Mouse (Mus musculus) CH12.LX (cell line): Measurements from ENCODE around the gene Zbtb8os. TPM values are rescaled to one million over a fixed set of nuclear protein-coding genes. Genes with fewer than 3 reads are reported as not detected.

Experiments
- DNase-seq: peaks from one replicate; pipeline ENCODE4 v3.0.0-alpha.2; 2013; ENCODE audit errors: extremely low read depth
- H3K27ac ChIP-seq: 2 replicates; pipeline ENCODE4 v1.5.1; 2012; ENCODE audit warnings: low read depth, mild to moderate bottlenecking, control low read depth, moderate library complexity; ENCODE audit not compliant: insufficient read depth
- H3K27me3 ChIP-seq: replicated peaks from 2 replicates; pipeline ENCODE3; 2012; ENCODE audit warnings: inconsistent platforms
- H3K36me3 ChIP-seq, 2 experiments: replicated peaks in 1 of 2; 2 replicates each; pipeline versions ENCODE3 to v1.6.1; 2012; ENCODE audit warnings: inconsistent platforms in 1 of 2, low read length in 1 of 2, mild to moderate bottlenecking in 1 of 2, mixed read lengths in 1 of 2, moderate library complexity in 1 of 2; ENCODE audit not compliant: control insufficient read depth in 1 of 2, insufficient read depth in 1 of 2
- H3K4me1 ChIP-seq, 2 experiments: 2 replicates each; pipeline ENCODE4 v1.6.1; 2012; ENCODE audit warnings: inconsistent platforms in 1 of 2, moderate library complexity in 1 of 2; ENCODE audit not compliant: insufficient read depth in 2 of 2, control insufficient read depth in 1 of 2
- H3K4me2 ChIP-seq: 2 replicates; pipeline ENCODE4 v1.6.1; 2012; ENCODE audit warnings: low read depth, mild to moderate bottlenecking, control low read depth; ENCODE audit not compliant: poor library complexity, insufficient read depth, severe bottlenecking
- H3K4me3 ChIP-seq, 3 experiments: fragments of 150-350 bp in 1 of 3; sonication (generic) in 1 of 3; replicated peaks in 1 of 3; 2 replicates each; pipeline versions ENCODE3 to v1.5.1; 2011 to 2012; ENCODE audit warnings: low read depth in 2 of 3, low read length in 2 of 3, mild to moderate bottlenecking in 2 of 3, moderate library complexity in 2 of 3, control low read depth in 1 of 3, improper control_type of control experiment in 1 of 3, inconsistent platforms in 1 of 3, mixed read lengths in 1 of 3; ENCODE audit not compliant: poor library complexity in 1 of 3
- H3K79me2 ChIP-seq: replicated peaks from 2 replicates; pipeline ENCODE4 v1.6.1; 2012; ENCODE audit warnings: mild to moderate bottlenecking, moderate library complexity; ENCODE audit not compliant: control insufficient read depth, poor library complexity, insufficient read depth, severe bottlenecking; ENCODE audit errors: extremely low read depth
- H3K9ac ChIP-seq: 2 replicates; pipeline ENCODE4 v1.6.1; 2012; ENCODE audit warnings: low read depth, mild to moderate bottlenecking, control low read depth, moderate library complexity; ENCODE audit not compliant: insufficient read depth
- H3K9me3 ChIP-seq: replicated peaks from 2 replicates; pipeline ENCODE3; 2012; ENCODE audit warnings: low read length, inconsistent platforms, mixed read lengths
- CHD2 ChIP-seq: IDR thresholded peaks from 2 replicates; pipeline ENCODE4 v1.6.1; 2011; ENCODE audit warnings: low read length, improper control_type of control experiment
- E2F4 ChIP-seq: IDR thresholded peaks from 2 replicates; pipeline ENCODE4 v1.6.1; 2011; ENCODE audit warnings: low read depth, low read length, improper control_type of control experiment; ENCODE audit not compliant: insufficient replicate concordance
- GABPA ChIP-seq: IDR thresholded peaks from 2 replicates; pipeline ENCODE4 v1.6.1; 2012; ENCODE audit warnings: low read depth, low read length, improper control_type of control experiment, inconsistent platforms; ENCODE audit not compliant: insufficient replicate concordance
- IRF4 ChIP-seq: IDR thresholded peaks from 2 replicates; pipeline ENCODE4 v1.6.1; 2014; ENCODE audit warnings: low read depth, mild to moderate bottlenecking, inconsistent platforms, low read length, improper control_type of control experiment
- KAT2A ChIP-seq: IDR thresholded peaks from 2 replicates; pipeline ENCODE4 v1.6.1; 2012; ENCODE audit warnings: low read length, improper control_type of control experiment, inconsistent platforms; ENCODE audit not compliant: insufficient replicate concordance
- MAFK ChIP-seq: IDR thresholded peaks from 2 replicates; pipeline ENCODE4 v1.6.1; 2011; ENCODE audit warnings: low read length, improper control_type of control experiment; ENCODE audit not compliant: insufficient replicate concordance
- MAX ChIP-seq: IDR thresholded peaks from 2 replicates; pipeline ENCODE4 v1.6.1; 2011; ENCODE audit warnings: low read length, improper control_type of control experiment
- MAZ ChIP-seq: IDR thresholded peaks from 2 replicates; pipeline ENCODE4 v1.6.1; 2012; ENCODE audit warnings: low read depth, mild to moderate bottlenecking, inconsistent platforms, low read length, improper control_type of control experiment, moderate library complexity
- MEF2A ChIP-seq: IDR thresholded peaks from 2 replicates; pipeline ENCODE4 v1.6.1; 2014; ENCODE audit warnings: low read depth, mild to moderate bottlenecking, inconsistent platforms, low read length, improper control_type of control experiment, borderline replicate concordance
- MXI1 ChIP-seq: IDR thresholded peaks from 2 replicates; pipeline ENCODE4 v1.6.1; 2011; ENCODE audit warnings: mild to moderate bottlenecking, low read depth, low read length, improper control_type of control experiment
- MYC ChIP-seq: IDR thresholded peaks from 2 replicates; pipeline ENCODE4 v1.6.1; 2011; ENCODE audit warnings: low read depth, mild to moderate bottlenecking, improper control_type of control experiment, low read length
- NRF1 ChIP-seq: IDR thresholded peaks from 2 replicates; pipeline ENCODE4 v1.6.1; 2014; ENCODE audit warnings: low read depth, mild to moderate bottlenecking, inconsistent platforms, low read length, improper control_type of control experiment, moderate library complexity
- RAD21 ChIP-seq: IDR thresholded peaks from 2 replicates; pipeline ENCODE4 v1.6.1; 2011; ENCODE audit warnings: low read depth, mild to moderate bottlenecking, low read length, improper control_type of control experiment, moderate library complexity
- SIN3A ChIP-seq: IDR thresholded peaks from 2 replicates; pipeline ENCODE4 v1.6.1; 2012; ENCODE audit warnings: low read length, improper control_type of control experiment, inconsistent platforms
- UBTF ChIP-seq: IDR thresholded peaks from 2 replicates; pipeline ENCODE4 v1.6.1; 2012; ENCODE audit warnings: low read depth, mild to moderate bottlenecking, inconsistent platforms, low read length, improper control_type of control experiment, moderate library complexity
- USF1 ChIP-seq: IDR thresholded peaks from 2 replicates; pipeline ENCODE4 v1.6.1; 2014; ENCODE audit warnings: low read depth, mild to moderate bottlenecking, inconsistent platforms, low read length, improper control_type of control experiment
- dilution Hi-C: fragments of 300-500 bp; cut with MboI; formaldehyde crosslinking; loops from 2 replicates; pipeline ENCODE4 v1.14.3; 2020; ENCODE audit warnings: low sequenced_read_pairs; ENCODE audit not compliant: extremely low pct_unique_long_range_greater_than_20kb, extremely low pct_ligation_motif_present
- in situ Hi-C: fragments of 300-500 bp; cut with MboI; formaldehyde crosslinking; loops from 3 replicates; pipeline ENCODE4 v1.14.3; 2019; ENCODE audit warnings: low sequenced_read_pairs, low pct_ligation_motif_present, low pct_unique_long_range_greater_than_20kb, mixed read lengths
- polyA plus RNA-seq: library from polyadenylated mRNA; unstranded; fragments of >175 nt; gene quantifications from 2 replicates; pipeline ENCODE4 v1.2.1, GENCODE M21; 2012; ENCODE audit warnings: low read depth; ENCODE audit not compliant: insufficient read length
- total RNA-seq, 2 experiments: library from RNA; depleted of rRNA; stranded (reverse); fragments of 300-350 nt in 1 of 2; fragments of >200 nt in 1 of 2; gene quantifications; 2 replicates each; pipeline ENCODE4 v1.2.3; 2012 to 2014

Gene Zbtb8os
- total and polyA plus RNA-seq, 3 experiments: 104 to 135 (median 134) TPM

DNA sequence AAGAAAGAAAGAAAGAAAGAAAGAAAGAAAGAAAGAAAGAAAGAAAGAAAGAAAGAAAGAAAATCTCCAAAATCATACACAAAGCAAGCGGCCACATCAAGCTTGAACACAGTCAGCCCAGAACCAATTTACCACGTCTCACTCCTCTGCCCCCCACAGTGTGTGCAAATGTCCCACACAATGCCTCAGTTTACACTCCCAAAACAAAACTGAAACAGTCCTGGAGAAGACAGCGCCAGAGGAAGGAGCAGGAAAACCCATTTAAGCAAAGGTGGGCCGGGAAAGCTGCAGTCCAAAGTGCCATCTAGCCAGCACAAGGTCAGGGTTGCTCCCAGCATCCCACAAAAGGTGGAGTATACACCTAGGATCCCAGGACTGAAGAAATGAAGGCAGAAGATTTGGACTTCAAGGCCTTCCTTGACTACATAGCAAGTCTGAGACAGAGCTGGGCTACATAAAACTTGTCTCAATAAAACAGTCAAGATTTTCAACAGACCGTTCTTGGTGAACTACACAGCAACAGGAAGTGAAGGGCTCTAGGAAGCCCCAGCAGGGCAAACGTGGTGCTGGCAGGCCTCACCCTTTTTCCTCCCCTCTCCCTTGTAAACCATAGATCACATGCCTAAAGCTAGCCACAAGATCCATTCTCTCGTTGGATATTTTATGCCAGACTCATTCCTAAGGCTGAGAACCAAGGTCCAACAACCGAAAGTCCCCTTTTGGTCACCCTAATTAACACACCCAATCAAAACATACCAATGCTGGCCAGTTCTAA, 37.9 kb downstream of the Zbtb8os start:
- in situ Hi-C loops: loop anchor here (25.0 kb wide), 1 partner anchor 239 kb away; the partner anchor contains the start of genes Ccdc28b, Dcdc2b, Eif3i and Iqcc
- Histone ChIP-seq H3K27ac (no peak overlapping the region), H3K9ac (no peak overlapping the region)

DNA sequence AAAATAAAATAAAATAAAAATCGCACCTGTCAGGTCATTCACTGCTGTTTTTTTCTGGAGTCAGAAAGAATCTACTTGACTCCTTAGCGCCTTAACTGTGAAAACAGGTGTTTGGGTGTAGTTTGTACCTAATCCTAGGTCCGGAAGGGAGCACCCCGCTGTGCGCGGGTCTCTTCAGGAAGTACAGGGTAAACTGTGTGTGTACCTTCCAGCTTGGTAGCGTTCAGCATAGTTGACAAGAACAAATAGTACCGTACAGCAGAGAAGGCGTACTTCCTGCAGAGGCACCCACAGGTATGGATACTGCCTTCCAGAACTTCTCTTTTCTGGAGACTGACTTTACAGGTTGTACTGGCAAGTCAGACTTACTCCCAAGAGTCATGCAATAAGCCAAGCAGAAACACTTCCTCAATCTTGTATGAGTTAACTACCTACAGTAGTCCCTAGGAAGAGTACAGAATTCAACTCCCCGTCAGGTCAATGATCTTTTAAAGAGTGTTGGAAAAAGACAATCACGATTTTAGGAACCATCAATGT, 38.8 kb downstream of the Zbtb8os start:
- no peaks in the 10 kb centered on the region for H3K79me2 ChIP-seq
- H3K9ac ChIP-seq: no peak overlapping the region
- in situ Hi-C loops: loop anchor here (25.0 kb wide), 1 partner anchor 238 kb away; the partner anchor contains the start of genes Ccdc28b, Dcdc2b, Eif3i and Iqcc
- peaks cover 0 to 6% of the 10 kb centered on the region in 2 experiments; a peak in 1 of 4 replicates for H3K4me1 ChIP-seq
- DNase-seq: no peak
- TF ChIP-seq MAZ (no peak), USF1 (no peak), RAD21 (no peak), CHD2 (no peak), MYC (no peak), IRF4 (no peak), UBTF (no peak), MAX (no peak), MXI1 (no peak), NRF1 (no peak), MEF2A (no peak), E2F4 (no peak)
- TF ChIP-seq, all 38 proteins: peak for 0
- Histone ChIP-seq H3K4me2 (no peak overlapping the region), H3K27ac (no peak overlapping the region), H3K27me3 (peaks cover 31% of the 10 kb centered on the region), H3K9me3 (peaks cover 24% of the 10 kb centered on the region), H3K4me3 (no peak overlapping the region), H3K36me3 (no peaks in the 10 kb centered on the region)
- dilution Hi-C loops: no loop called here

More for the DNA sequence above, 37.9 kb downstream of the Zbtb8os start:
- TF ChIP-seq SIN3A (no peak), GABPA (no peak), MAFK (no peak), MAZ (no peak), MEF2A (no peak), KAT2A (no peak)
- TF ChIP-seq, all 38 proteins: peak for 0
- H3K36me3 ChIP-seq: no peaks in the 10 kb centered on the region
- peaks cover 0 to 6% of the 10 kb centered on the region in 2 experiments; a peak in 1 of 4 replicates for H3K4me1 ChIP-seq
- H3K9me3 ChIP-seq: peaks cover 24% of the 10 kb centered on the region
- no peak overlapping the region for H3K4me3 ChIP-seq
- dilution Hi-C loops: no loop called here
- H3K27me3 ChIP-seq: peaks cover 23% of the 10 kb centered on the region
- no peak overlapping the region for H3K4me2 ChIP-seq
- DNase-seq: no peak
- no peaks in the 10 kb centered on the region for H3K79me2 ChIP-seq
